Mouse (Mus musculus) cerebellum, adult 2 months (tissue): Measurements from ENCODE around the gene Abraxas2. TPM values are rescaled to one million over a fixed set of nuclear protein-coding genes. Genes with fewer than 3 reads are reported as not detected.

ENCODE experiments used
- DNase-seq, 2 experiments: peaks; one replicate each; pipeline ENCODE4 v3.0.0; 2021
- H3K27ac ChIP-seq: fragments of 200-500 bp; 2 replicates; pipeline ENCODE4 v1.5.1; 2012; ENCODE audit warnings: low read length, control low read depth, inconsistent platforms; ENCODE audit not compliant: insufficient read depth
- H3K27me3 ChIP-seq: fragments of 200-500 bp; 2 replicates; pipeline ENCODE4 v1.6.1; 2012; ENCODE audit warnings: inconsistent platforms, mild to moderate bottlenecking, low read length, moderate library complexity; ENCODE audit not compliant: control insufficient read depth, insufficient read depth
- H3K4me1 ChIP-seq: fragments of 200-500 bp; 2 replicates; pipeline ENCODE4 v1.6.1; 2011; ENCODE audit warnings: low read length; ENCODE audit not compliant: control insufficient read depth, insufficient read depth
- H3K4me3 ChIP-seq: fragments of 200-500 bp; replicated peaks from 2 replicates; pipeline ENCODE3; 2011; ENCODE audit warnings: mild to moderate bottlenecking, low read depth, low read length, control low read depth; ENCODE audit not compliant: insufficient read depth
- CTCF ChIP-seq: fragments of 200-500 bp; IDR thresholded peaks from 2 replicates; pipeline ENCODE4 v1.5.1; 2011; ENCODE audit warnings: low read depth, mild to moderate bottlenecking, control low read depth, low read length, moderate library complexity, borderline replicate concordance; ENCODE audit not compliant: insufficient read depth
- POLR2A ChIP-seq: fragments of 200-500 bp; IDR thresholded peaks from 2 replicates; pipeline ENCODE4 v1.6.1; 2011; ENCODE audit warnings: low read length, control low read depth, borderline replicate concordance; ENCODE audit not compliant: insufficient read depth
- WGBS: fragments of 180-500 bp; shearing (Covaris S2); methylation state at CpG from one replicate; pipeline ENCODE4 v1.1.7; 2018; 5-methylcytosine and 5-hydroxymethylcytosine counted together
- polyA plus RNA-seq: library from polyadenylated mRNA; depleted of rRNA; stranded (reverse); fragments of >200 nt; gene quantifications from 2 replicates; pipeline ENCODE4 v1.2.3, GENCODE M21; 2012; rRNA removed

Gene Abraxas2
- polyA plus RNA-seq, 1 experiment = 28.9 TPM

GRCm38 (mm10) chr7:132925227-132925626 lies 66.2 kb downstream of the Abraxas2 start:
- H3K4me3 ChIP-seq = no peak overlapping the region
- no peak overlapping the region for H3K27ac ChIP-seq
- H3K27me3 ChIP-seq = no peaks in the 10 kb centered on the region
- TF ChIP-seq CTCF (no peak), POLR2A (no peak)
- 78% methylated on average over 2 of the region's 2 CpGs for WGBS
- no peak for DNase-seq
- H3K4me1 ChIP-seq = no peaks in the 10 kb centered on the region

DNA sequence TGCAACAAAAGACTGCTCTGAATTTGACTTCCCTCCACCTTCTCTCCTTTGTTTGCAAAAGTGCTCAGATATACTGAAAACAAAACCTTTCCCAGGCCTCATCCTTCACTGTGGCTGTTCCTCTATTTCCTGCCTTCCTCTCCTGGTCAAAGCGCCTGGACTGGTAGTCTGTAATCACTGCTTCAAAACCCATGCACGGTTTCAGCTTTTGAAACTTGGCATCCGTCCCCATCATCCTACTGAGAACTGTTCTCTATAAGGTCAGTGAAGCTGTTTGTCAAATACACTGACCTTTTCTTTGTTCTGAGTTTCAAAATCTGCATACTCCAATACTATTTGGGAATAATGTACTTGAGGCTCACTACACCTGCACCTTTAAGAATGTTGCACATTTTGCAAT lies 68.2 kb downstream of the Abraxas2 start:
- 45% methylated on average over 3 of the region's 3 CpGs for WGBS
- no peak for TF ChIP-seq POLR2A
- TF ChIP-seq CTCF = no peak
- DNase-seq = no peak
- H3K4me1 ChIP-seq = no peaks in the 10 kb centered on the region
- H3K4me3 ChIP-seq = no peak overlapping the region
- H3K27ac ChIP-seq = no peak overlapping the region
- no peaks in the 10 kb centered on the region for H3K27me3 ChIP-seq

GRCm38 (mm10) chr7:132930055-132930454 lies 71.0 kb downstream of the Abraxas2 start:
- Histone ChIP-seq H3K27me3 (no peaks in the 10 kb centered on the region), H3K4me1 (no peaks in the 10 kb centered on the region), H3K4me3 (no peak overlapping the region), H3K27ac (no peak overlapping the region)
- WGBS = 91% methylated on average over 5 of the region's 5 CpGs
- no peak for TF ChIP-seq CTCF
- TF ChIP-seq POLR2A = no peak
- DNase-seq = peak in 1 of 2 experiments; percentile 19

GRCm38 (mm10) chr7:132930850-132931559 lies 72.0 kb downstream of the Abraxas2 start, which contains the start of gene Zranb1:
Gene Zranb1, plus strand, starts transcription at chr7:132931142.
- Histone ChIP-seq H3K4me3 (peak within 1 kb of the TSS; percentile 91), H3K27me3 (no peaks in the 10 kb centered on the region), H3K27ac (peak within 1 kb of the TSS; percentile 83), H3K4me1 (no peaks in the 10 kb centered on the region)
- under 1% methylated on average over 90 of the region's 93 CpGs for WGBS
- peak; percentile 99 for DNase-seq
- TF ChIP-seq CTCF (no peak), POLR2A (peak; percentile 76)

- H3K27ac ChIP-seq = peak overlapping the region; percentile 81
- peak overlapping the region; percentile 91 for H3K4me3 ChIP-seq
- peak; percentile 61 to 68 for DNase-seq
- no peaks in the 10 kb centered on the region for H3K4me1 ChIP-seq
- TF ChIP-seq POLR2A = 0 out of 2 replicates have a peak, but pooled peaks have one; percentile 19
- no peak for TF ChIP-seq CTCF
- under 1% methylated on average over 55 of the region's 55 CpGs for WGBS
- no peaks in the 10 kb centered on the region for H3K27me3 ChIP-seq
Observed at GRCm38 (mm10) chr7:132931560-132932351, 72.7 kb downstream of the Abraxas2 start.

- no peak for DNase-seq
- WGBS = 72% methylated on average over 1 of the region's 1 CpGs
- no peaks in the 10 kb centered on the region for H3K4me1 ChIP-seq
- H3K4me3 ChIP-seq = no peak overlapping the region
- TF ChIP-seq CTCF (no peak), POLR2A (no peak)
- H3K27ac ChIP-seq = no peak overlapping the region
- no peaks in the 10 kb centered on the region for H3K27me3 ChIP-seq
Observed at GRCm38 (mm10) chr7:132933331-132933730, 74.3 kb downstream of the Abraxas2 start.

Other genes starting within 250 kb of the Abraxas2 start
- gene Lhpp, start 248.6 kb upstream of the Abraxas2 start, polyA plus RNA-seq = 26.7 and 30.4 TPM in 2 replicates
- 37.3 and 37.8 TPM in 2 replicates for gene Fam53b, start 45.3 kb upstream of the Abraxas2 start, polyA plus RNA-seq
- gene Eef1akmt2, start 6.6 kb upstream of the Abraxas2 start, polyA plus RNA-seq = 44.7 and 46.3 TPM in 2 replicates
- gene Zranb1, start 71.9 kb downstream of the Abraxas2 start, polyA plus RNA-seq = 43.0 and 46.0 TPM in 2 replicates